Mouse (Mus musculus) megakaryocyte, embryonic 14.5 days (primary cell): ENCODE measurements around the gene Abcg4.

Experiments
- FLI1 ChIP-seq: IDR thresholded peaks from 2 replicates; pipeline ENCODE4 v1.6.1; 2012; ENCODE audit warnings: low read length, inconsistent platforms, mixed read lengths
- GATA1 ChIP-seq: IDR thresholded peaks from 3 replicates; pipeline ENCODE4 v1.6.1; 2012; ENCODE audit warnings: mixed read lengths, low read length, inconsistent platforms, borderline replicate concordance

- TF ChIP-seq GATA1 (no peak), FLI1 (no peak)
Measured at GRCm38 (mm10) chr9:44309756-44310155, 21.3 kb upstream of the Abcg4 start.
